Mouse (Mus musculus) embryonic facial prominence, embryonic 14.5 days (tissue): ENCODE results near the gene Tmie. TPM values are rescaled to one million over a fixed set of nuclear protein-coding genes. Genes with fewer than 3 reads are reported as not detected.

Source experiments
- ATAC-seq: fragments of 200-750 bp; cut with Nextera tagmentation; 2 replicates; pipeline ENCODE4 v1.8.0; 2017; ENCODE audit warnings: low read depth, moderate number of reproducible peaks, moderate TSS enrichment
- DNase-seq: peaks from one replicate; pipeline ENCODE4 v3.0.0-alpha.2; 2015; ENCODE audit warnings: low spot score
- H3K27ac ChIP-seq: fragments of 300-500 bp; sonication (generic); replicated peaks from 2 replicates; pipeline ENCODE4 v1.5.1; 2014; ENCODE audit warnings: low read depth, mild to moderate bottlenecking, low read length, moderate library complexity
- H3K27me3 ChIP-seq: fragments of 300-500 bp; sonication (generic); replicated peaks from 2 replicates; pipeline ENCODE4 v1.6.1; 2014; ENCODE audit warnings: low read length; ENCODE audit not compliant: control insufficient read depth, insufficient read depth
- H3K36me3 ChIP-seq: fragments of 300-500 bp; sonication (generic); 2 replicates; pipeline ENCODE4 v1.6.1; 2014; ENCODE audit warnings: low read length, mixed read lengths; ENCODE audit not compliant: control insufficient read depth, insufficient read depth
- H3K4me1 ChIP-seq: fragments of 300-500 bp; sonication (generic); 2 replicates; pipeline ENCODE4 v1.6.1; 2014; ENCODE audit warnings: antibody characterized with exemption, low read length; ENCODE audit not compliant: control insufficient read depth, insufficient read depth
- H3K4me2 ChIP-seq: fragments of 300-500 bp; sonication (generic); 2 replicates; pipeline ENCODE4 v1.6.1; 2014; ENCODE audit warnings: low read depth, mild to moderate bottlenecking, low read length, moderate library complexity, mixed read lengths
- H3K4me3 ChIP-seq: fragments of 300-500 bp; sonication (generic); 2 replicates; pipeline ENCODE4 v1.5.1; 2014; ENCODE audit warnings: low read depth, mild to moderate bottlenecking, low read length
- H3K9ac ChIP-seq: fragments of 300-500 bp; sonication (generic); 2 replicates; pipeline ENCODE4 v1.6.1; 2014; ENCODE audit warnings: low read depth, mild to moderate bottlenecking, low read length, moderate library complexity, mixed read lengths
- H3K9me3 ChIP-seq: fragments of 300-500 bp; sonication (generic); 2 replicates; pipeline ENCODE4 v1.6.1; 2016; ENCODE audit warnings: low read length; ENCODE audit not compliant: control insufficient read depth
- WGBS: fragments of 180-500 bp; shearing (Covaris S2); extraction: QIAGEN DNeasy Blood & Tissue Kit; methylation state at CpG from one replicate; pipeline ENCODE4 v1.1.7; 2014; 5-methylcytosine and 5-hydroxymethylcytosine counted together
- polyA plus RNA-seq: library from polyadenylated mRNA; unstranded; fragments of >200 nt; fragmentation: Nextera tagmentation; extraction: Ambion mirVana; gene quantifications from 2 replicates; pipeline ENCODE4 v1.2.1, GENCODE M21; 2014

Gene Tmie
- polyA plus RNA-seq = 0.85 and 1.3 TPM in 2 replicates

GRCm38 (mm10) chr9:110879998-110880561 is at the start of gene Tmie:
Gene Tmie, minus strand, starts transcription at chr9:110880113.
- ATAC-seq (peak; percentile 88), DNase-seq (peak; percentile 78)
- WGBS = 0% methylated on average over 19 of the region's 57 CpGs
- Histone ChIP-seq H3K4me2 (peak within 1 kb of the TSS; percentile 92), H3K36me3 (no peaks in the 10 kb centered on the region), H3K4me1 (peaks cover 14% of the 10 kb centered on the region), H3K27ac (no peak within 1 kb of the TSS), H3K9me3 (no peaks in the 10 kb centered on the region), H3K27me3 (peaks cover 13% of the 10 kb centered on the region), H3K4me3 (peak within 1 kb of the TSS; percentile 61), H3K9ac (peak within 1 kb of the TSS; percentile 68)

GRCm38 (mm10) chr9:110922759-110923158 is 42.8 kb upstream of the Tmie start:
- WGBS = 14% methylated on average over 7 of the region's 7 CpGs
- DNase-seq = peak; percentile 75
- no peak overlapping the region for H3K4me3 ChIP-seq

GRCm38 (mm10) chr9:110920665-110921419 is 40.9 kb upstream of the Tmie start:
- DNase-seq = peak; percentile 65
- peak overlapping the region; percentile 17; the same call in 1 of the 2 replicates for H3K4me2 ChIP-seq
- H3K27me3 ChIP-seq = no peaks in the 10 kb centered on the region
- H3K36me3 ChIP-seq = no peaks in the 10 kb centered on the region
- no peak overlapping the region for H3K4me3 ChIP-seq
- peaks cover 4% of the 10 kb centered on the region; the same call in 1 of the 2 replicates for H3K4me1 ChIP-seq
- 39% methylated on average over 15 of the region's 15 CpGs for WGBS
- 0 out of 2 replicates have a peak, but pooled peaks have one; percentile 18 for ATAC-seq
- no peak overlapping the region for H3K9ac ChIP-seq
- H3K27ac ChIP-seq = peak overlapping the region; percentile 48; the same call in 1 of the 2 replicates
- no peaks in the 10 kb centered on the region for H3K9me3 ChIP-seq

More at GRCm38 (mm10) chr9:110922759-110923158, 42.8 kb upstream of the Tmie start:
- no peak overlapping the region for H3K27ac ChIP-seq
- H3K9me3 ChIP-seq = no peaks in the 10 kb centered on the region
- no peaks in the 10 kb centered on the region for H3K36me3 ChIP-seq
- H3K9ac ChIP-seq = no peak overlapping the region
- no peak for ATAC-seq
- H3K4me2 ChIP-seq = no peak overlapping the region
- peaks cover 4% of the 10 kb centered on the region; the same call in 1 of the 2 replicates for H3K4me1 ChIP-seq
- H3K27me3 ChIP-seq = no peaks in the 10 kb centered on the region

DNA sequence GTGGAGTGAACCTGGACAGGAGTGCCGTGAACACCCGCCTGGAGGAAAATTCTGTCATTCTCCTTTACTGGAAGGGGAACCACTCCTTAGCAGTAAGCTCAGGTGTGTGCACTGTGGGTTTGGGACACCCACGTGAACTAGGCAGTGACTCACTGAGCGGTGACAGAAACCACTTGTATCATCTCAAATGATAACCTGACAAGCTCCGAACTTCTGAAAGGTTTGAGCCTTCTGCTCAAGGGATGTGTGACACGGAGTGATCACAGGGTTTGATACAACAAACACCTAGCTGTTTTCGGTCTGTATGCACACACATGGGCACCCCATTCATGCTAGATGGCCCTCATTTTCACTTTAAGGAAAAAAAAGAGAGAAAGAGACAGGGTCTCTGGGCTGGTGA is 36.9 kb upstream of the Tmie start, which contains the start of gene Fam240a:
Gene Fam240a (minus strand): TSS at position 76 of the 400 bp plus-strand sequence.
- no peaks in the 10 kb centered on the region for H3K9me3 ChIP-seq
- H3K4me3 ChIP-seq = no peak within 1 kb of the TSS
- H3K9ac ChIP-seq = no peak within 1 kb of the TSS
- no peak within 1 kb of the TSS for H3K4me2 ChIP-seq
- H3K36me3 ChIP-seq = no peaks in the 10 kb centered on the region
- DNase-seq (no peak), ATAC-seq (no peak)
- WGBS = 82% methylated on average over 7 of the region's 7 CpGs
- peaks cover 4% of the 10 kb centered on the region; the same call in 1 of the 2 replicates for H3K4me1 ChIP-seq
- H3K27ac ChIP-seq = no peak within 1 kb of the TSS
- H3K27me3 ChIP-seq = no peaks in the 10 kb centered on the region

DNA sequence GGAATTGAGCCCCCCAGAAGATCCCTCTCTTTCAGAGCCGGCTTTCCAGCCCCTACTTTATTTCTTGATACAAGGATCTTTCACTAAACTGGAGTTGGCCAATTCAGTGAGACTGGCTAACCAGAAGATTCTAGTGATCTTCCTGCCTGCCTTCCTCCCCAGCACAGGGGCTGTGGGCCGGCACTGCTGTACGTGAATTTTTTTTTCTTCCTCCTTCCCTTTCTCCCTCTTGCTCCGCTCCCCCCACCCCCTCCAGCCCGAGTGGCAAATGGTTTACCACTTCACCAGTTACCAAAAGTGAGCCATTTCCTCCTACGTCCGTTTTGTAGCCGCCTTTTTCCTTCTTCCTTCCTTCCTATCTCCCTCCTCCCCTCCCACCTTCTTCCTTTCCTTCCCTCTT is 35.6 kb upstream of the Tmie start:
- no peaks in the 10 kb centered on the region for H3K27me3 ChIP-seq
- 55% methylated on average over 8 of the region's 8 CpGs for WGBS
- no peaks in the 10 kb centered on the region for H3K36me3 ChIP-seq
- H3K9me3 ChIP-seq = no peaks in the 10 kb centered on the region
- no peak overlapping the region for H3K4me2 ChIP-seq
- no peak overlapping the region for H3K9ac ChIP-seq
- ATAC-seq = no peak
- H3K4me3 ChIP-seq = no peak overlapping the region
- DNase-seq = no peak
- no peaks in the 10 kb centered on the region for H3K4me1 ChIP-seq
- H3K27ac ChIP-seq = no peak overlapping the region

GRCm38 (mm10) chr9:110914631-110915236 is 34.8 kb upstream of the Tmie start:
- Histone ChIP-seq H3K4me3 (no peak overlapping the region), H3K36me3 (no peaks in the 10 kb centered on the region), H3K27me3 (no peaks in the 10 kb centered on the region), H3K9ac (no peak overlapping the region), H3K4me1 (no peaks in the 10 kb centered on the region), H3K27ac (no peak overlapping the region), H3K4me2 (no peak overlapping the region), H3K9me3 (no peaks in the 10 kb centered on the region)
- WGBS = 58% methylated on average over 21 of the region's 21 CpGs
- ATAC-seq (no peak), DNase-seq (no peak)

DNA sequence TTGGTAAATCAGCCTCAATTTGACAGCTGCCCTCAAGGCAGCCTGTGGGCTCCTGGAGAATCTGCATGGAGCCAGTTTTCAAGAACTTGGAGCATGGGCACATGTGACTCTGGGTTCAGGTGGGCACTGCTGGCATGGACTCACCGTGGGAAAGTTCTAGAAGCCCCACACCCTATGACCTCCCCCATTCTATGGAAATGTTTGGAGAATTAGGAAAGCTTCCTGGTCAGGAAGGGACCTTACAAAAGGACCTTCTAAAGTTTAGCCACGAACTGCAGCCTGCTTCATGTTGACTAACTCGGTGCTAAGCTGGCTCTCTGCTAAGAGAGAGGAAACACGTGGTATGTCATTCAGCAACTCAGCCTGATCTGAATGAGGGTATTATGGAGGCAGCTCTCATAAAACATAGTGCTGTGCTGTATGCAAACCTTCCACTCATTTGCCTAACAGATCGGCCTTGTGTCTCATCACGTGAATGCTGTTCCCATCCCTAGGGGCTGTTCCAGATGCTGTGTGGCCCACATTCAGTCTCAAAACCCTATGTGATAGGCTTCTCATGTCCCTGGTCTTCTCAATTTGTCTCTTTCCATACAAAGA is 29.6 kb upstream of the Tmie start:
- Histone ChIP-seq H3K4me1 (no peaks in the 10 kb centered on the region), H3K9ac (no peak overlapping the region), H3K27me3 (no peaks in the 10 kb centered on the region), H3K36me3 (no peaks in the 10 kb centered on the region), H3K27ac (no peak overlapping the region), H3K4me3 (no peak overlapping the region), H3K4me2 (no peak overlapping the region), H3K9me3 (no peaks in the 10 kb centered on the region)
- 68% methylated on average over 6 of the region's 6 CpGs for WGBS
- DNase-seq (peak; percentile 11), ATAC-seq (0 out of 2 replicates have a peak, but pooled peaks have one; percentile 12)

GRCm38 (mm10) chr9:110908631-110909016 is 28.7 kb upstream of the Tmie start:
- Histone ChIP-seq H3K9ac (no peak overlapping the region), H3K4me3 (no peak overlapping the region), H3K4me2 (no peak overlapping the region), H3K4me1 (no peaks in the 10 kb centered on the region), H3K27ac (no peak overlapping the region), H3K27me3 (no peaks in the 10 kb centered on the region), H3K9me3 (no peaks in the 10 kb centered on the region), H3K36me3 (no peaks in the 10 kb centered on the region)
- no peak for DNase-seq
- ATAC-seq = no peak
- 97% methylated on average over 3 of the region's 3 CpGs for WGBS
